Mouse (Mus musculus): ENCODE measurements around the gene Gm12790. TPM values are rescaled to one million over a fixed set of nuclear protein-coding genes. Genes with fewer than 3 reads are reported as not detected.
A peak's percentile ranks its signal among the peaks of the same experiment; 100 is the strongest.
"Not testable (repeated sequence)": the region's sequence is repeated elsewhere in the genome, so short reads cannot be mapped to it uniquely, and the experiment has no call there.

Gm12790 gene
- not detected for total RNA-seq (2021)

- DNase-seq: not testable (repeated sequence)
Observed at GRCm38 (mm10) chr4:101980949-101981348, at the start of gene Gm12790. TSS of gene Gm12790 (minus strand) at chr4:101981049.

GRCm38 (mm10) chr4:102026619-102027018, 45.8 kb upstream of the Gm12790 start:
- no peak for DNase-seq

GRCm38 (mm10) chr4:101998267-101998922, 17.5 kb upstream of the Gm12790 start:
- peak; percentile 55 to 63 for DNase-seq

DNA sequence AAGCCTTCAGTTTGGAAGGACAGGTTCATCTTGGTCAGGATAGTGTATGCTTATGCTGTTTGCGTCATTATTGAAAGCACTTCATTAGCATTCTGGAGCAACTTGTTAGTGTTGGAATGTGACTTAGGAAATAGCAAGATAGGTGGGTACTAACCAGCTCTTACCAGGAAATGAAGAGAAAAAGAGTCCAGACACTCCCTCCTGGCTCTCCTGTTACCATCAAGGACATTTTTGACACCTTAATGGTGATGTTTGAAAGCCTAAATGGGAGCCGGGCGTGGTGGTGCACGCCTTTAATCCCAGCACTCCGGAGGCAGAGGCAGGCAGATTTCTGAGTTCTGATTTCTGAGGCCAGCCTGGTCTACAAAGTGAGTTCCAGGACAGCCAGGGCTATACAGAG, 16.6 kb upstream of the Gm12790 start:
- no peak for DNase-seq

DNA sequence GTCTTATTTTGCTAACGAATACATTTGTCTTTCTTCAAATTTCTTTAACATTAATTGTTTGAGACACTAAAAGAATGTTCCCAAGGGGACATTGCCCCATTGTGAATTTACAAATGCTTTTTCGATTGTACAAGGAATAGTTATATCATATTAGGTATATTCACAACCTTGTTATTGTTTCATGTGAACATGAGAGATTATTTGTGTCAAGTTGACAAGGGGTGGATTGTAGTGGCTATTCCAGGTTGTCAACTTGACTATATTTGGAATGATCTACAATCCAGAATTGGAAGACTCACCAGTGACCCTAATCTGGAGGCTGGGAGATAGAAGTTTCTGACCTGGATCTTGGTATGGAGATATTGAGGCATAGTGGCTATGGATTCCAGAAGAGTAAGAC, 5.5 kb upstream of the Gm12790 start, which contains the start of gene Gm12789:
TSS of gene Gm12789 (plus strand) at position 301 of the 400 bp plus-strand sequence.
- DNase-seq: not testable (repeated sequence)

GRCm38 (mm10) chr4:101985678-101986077, 4.8 kb upstream of the Gm12790 start:
- DNase-seq: no peak

DNA sequence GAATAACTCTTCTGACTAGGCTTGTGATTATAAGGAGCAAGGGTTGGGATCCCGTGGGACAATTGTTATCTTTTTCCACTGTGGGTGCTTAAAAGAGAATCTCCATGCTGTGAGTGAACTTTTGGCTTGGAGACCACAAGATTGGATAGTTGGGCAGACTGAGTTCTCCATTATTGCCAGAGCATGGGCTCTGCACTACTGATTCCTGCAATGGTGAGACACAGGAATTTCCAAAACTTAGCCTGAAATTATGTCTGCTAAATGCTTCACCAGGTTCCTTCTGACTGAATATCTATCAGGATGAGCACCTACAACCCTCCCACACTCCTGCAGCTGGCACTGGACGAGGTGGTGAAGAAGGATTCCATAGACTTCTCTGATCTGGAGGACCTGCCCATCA, 40.7 kb downstream of the Gm12790 start, which contains the start of gene Gm12794:
TSS of gene Gm12794 (plus strand) at position 301 of the 400 bp plus-strand sequence.
- not testable (repeated sequence) for DNase-seq

Other genes starting within 250 kb of the Gm12790 start
- gene B020004J07Rik, start 137.0 kb downstream of the Gm12790 start, total RNA-seq (2021): not detected
- not detected for gene C130073F10Rik, start 87.3 kb downstream of the Gm12790 start, total RNA-seq (2021)
- gene Gm12800, start 71.9 kb downstream of the Gm12790 start, total RNA-seq (2021): not detected
- gene Gm12794, start 40.6 kb downstream of the Gm12790 start, total RNA-seq (2021): not detected
- gene Gm12789, start 5.6 kb upstream of the Gm12790 start, total RNA-seq (2021): not detected
- gene Pde4b, start 106.5 kb upstream of the Gm12790 start, total RNA-seq (2021): 10 to 100 TPM; 65.7 to 71.9 TPM